Mouse (Mus musculus) CH12.LX (cell line): Measurements from ENCODE around the gene Adam10. TPM values are rescaled to one million over a fixed set of nuclear protein-coding genes. Genes with fewer than 3 reads are reported as not detected.

ENCODE experiments used
- DNase-seq: peaks from one replicate; pipeline ENCODE4 v3.0.0-alpha.2; 2013; ENCODE audit errors: extremely low read depth
- H3K27ac ChIP-seq: 2 replicates; pipeline ENCODE4 v1.5.1; 2012; ENCODE audit warnings: low read depth, mild to moderate bottlenecking, control low read depth, moderate library complexity; ENCODE audit not compliant: insufficient read depth
- H3K27me3 ChIP-seq: replicated peaks from 2 replicates; pipeline ENCODE3; 2012; ENCODE audit warnings: inconsistent platforms
- H3K36me3 ChIP-seq, 2 experiments: replicated peaks in 1 of 2; 2 replicates each; pipeline versions ENCODE3 to v1.6.1; 2012; ENCODE audit warnings: inconsistent platforms in 1 of 2, low read length in 1 of 2, mild to moderate bottlenecking in 1 of 2, mixed read lengths in 1 of 2, moderate library complexity in 1 of 2; ENCODE audit not compliant: control insufficient read depth in 1 of 2, insufficient read depth in 1 of 2
- H3K4me1 ChIP-seq, 2 experiments: 2 replicates each; pipeline ENCODE4 v1.6.1; 2012; ENCODE audit warnings: inconsistent platforms in 1 of 2, moderate library complexity in 1 of 2; ENCODE audit not compliant: insufficient read depth in 2 of 2, control insufficient read depth in 1 of 2
- H3K4me2 ChIP-seq: 2 replicates; pipeline ENCODE4 v1.6.1; 2012; ENCODE audit warnings: low read depth, mild to moderate bottlenecking, control low read depth; ENCODE audit not compliant: poor library complexity, insufficient read depth, severe bottlenecking
- H3K4me3 ChIP-seq, 3 experiments: fragments of 150-350 bp in 1 of 3; sonication (generic) in 1 of 3; replicated peaks in 1 of 3; 2 replicates each; pipeline versions ENCODE3 to v1.5.1; 2011 to 2012; ENCODE audit warnings: low read depth in 2 of 3, low read length in 2 of 3, mild to moderate bottlenecking in 2 of 3, moderate library complexity in 2 of 3, control low read depth in 1 of 3, improper control_type of control experiment in 1 of 3, inconsistent platforms in 1 of 3, mixed read lengths in 1 of 3; ENCODE audit not compliant: poor library complexity in 1 of 3
- H3K79me2 ChIP-seq: replicated peaks from 2 replicates; pipeline ENCODE4 v1.6.1; 2012; ENCODE audit warnings: mild to moderate bottlenecking, moderate library complexity; ENCODE audit not compliant: control insufficient read depth, poor library complexity, insufficient read depth, severe bottlenecking; ENCODE audit errors: extremely low read depth
- H3K9ac ChIP-seq: 2 replicates; pipeline ENCODE4 v1.6.1; 2012; ENCODE audit warnings: low read depth, mild to moderate bottlenecking, control low read depth, moderate library complexity; ENCODE audit not compliant: insufficient read depth
- H3K9me3 ChIP-seq: replicated peaks from 2 replicates; pipeline ENCODE3; 2012; ENCODE audit warnings: low read length, inconsistent platforms, mixed read lengths
- BHLHE40 ChIP-seq: IDR thresholded peaks from 2 replicates; pipeline ENCODE4 v1.6.1; 2011; ENCODE audit warnings: mild to moderate bottlenecking, low read depth, low read length, improper control_type of control experiment
- CHD2 ChIP-seq: IDR thresholded peaks from 2 replicates; pipeline ENCODE4 v1.6.1; 2011; ENCODE audit warnings: low read length, improper control_type of control experiment
- CTCF ChIP-seq, 2 experiments: IDR thresholded peaks in 1 of 2; conservative IDR thresholded peaks in 1 of 2; 2 replicates each; pipeline ENCODE4 v1.5.1; 2011 to 2012; ENCODE audit warnings: low read depth in 2 of 2, low read length in 2 of 2, improper control_type of control experiment in 1 of 2, inconsistent platforms in 1 of 2, mild to moderate bottlenecking in 1 of 2, moderate library complexity in 1 of 2
- E2F4 ChIP-seq: IDR thresholded peaks from 2 replicates; pipeline ENCODE4 v1.6.1; 2011; ENCODE audit warnings: low read depth, low read length, improper control_type of control experiment; ENCODE audit not compliant: insufficient replicate concordance
- ELF1 ChIP-seq: IDR thresholded peaks from 2 replicates; pipeline ENCODE4 v1.6.1; 2014; ENCODE audit warnings: low read depth, mild to moderate bottlenecking, inconsistent platforms, low read length, improper control_type of control experiment
- EP300 ChIP-seq: IDR thresholded peaks from 2 replicates; pipeline ENCODE4 v1.6.1; 2011; ENCODE audit warnings: low read length, improper control_type of control experiment
- HCFC1 ChIP-seq: IDR thresholded peaks from 2 replicates; pipeline ENCODE4 v1.6.1; 2012; ENCODE audit warnings: low read depth, mild to moderate bottlenecking, inconsistent platforms, low read length, improper control_type of control experiment
- IRF4 ChIP-seq: IDR thresholded peaks from 2 replicates; pipeline ENCODE4 v1.6.1; 2014; ENCODE audit warnings: low read depth, mild to moderate bottlenecking, inconsistent platforms, low read length, improper control_type of control experiment
- JUN ChIP-seq: IDR thresholded peaks from 2 replicates; pipeline ENCODE4 v1.6.1; 2011; ENCODE audit warnings: low read depth, mild to moderate bottlenecking, low read length, improper control_type of control experiment, moderate library complexity; ENCODE audit not compliant: insufficient read depth
- JUND ChIP-seq: conservative IDR thresholded peaks from 2 replicates; pipeline ENCODE4 v1.6.1; 2011; ENCODE audit warnings: low read depth, low read length, improper control_type of control experiment
- KAT2A ChIP-seq: IDR thresholded peaks from 2 replicates; pipeline ENCODE4 v1.6.1; 2012; ENCODE audit warnings: low read length, improper control_type of control experiment, inconsistent platforms; ENCODE audit not compliant: insufficient replicate concordance
- MAFK ChIP-seq: IDR thresholded peaks from 2 replicates; pipeline ENCODE4 v1.6.1; 2011; ENCODE audit warnings: low read length, improper control_type of control experiment; ENCODE audit not compliant: insufficient replicate concordance
- MAZ ChIP-seq: IDR thresholded peaks from 2 replicates; pipeline ENCODE4 v1.6.1; 2012; ENCODE audit warnings: low read depth, mild to moderate bottlenecking, inconsistent platforms, low read length, improper control_type of control experiment, moderate library complexity
- MYC ChIP-seq: IDR thresholded peaks from 2 replicates; pipeline ENCODE4 v1.6.1; 2011; ENCODE audit warnings: low read depth, mild to moderate bottlenecking, improper control_type of control experiment, low read length
- NRF1 ChIP-seq: IDR thresholded peaks from 2 replicates; pipeline ENCODE4 v1.6.1; 2014; ENCODE audit warnings: low read depth, mild to moderate bottlenecking, inconsistent platforms, low read length, improper control_type of control experiment, moderate library complexity
- POLR2A ChIP-seq: IDR thresholded peaks from 2 replicates; pipeline ENCODE4 v1.6.1; 2011; ENCODE audit warnings: low read depth, mild to moderate bottlenecking, improper control_type of control experiment, low read length
- POLR2AphosphoS2 ChIP-seq: IDR thresholded peaks from 2 replicates; pipeline ENCODE4 v1.6.1; 2011; ENCODE audit warnings: low read depth, low read length, improper control_type of control experiment
- RAD21 ChIP-seq: IDR thresholded peaks from 2 replicates; pipeline ENCODE4 v1.6.1; 2011; ENCODE audit warnings: low read depth, mild to moderate bottlenecking, low read length, improper control_type of control experiment, moderate library complexity
- RCOR1 ChIP-seq: conservative IDR thresholded peaks from 2 replicates; pipeline ENCODE4 v1.6.1; 2012; ENCODE audit warnings: low read depth, mild to moderate bottlenecking, inconsistent platforms, low read length, improper control_type of control experiment
- SIN3A ChIP-seq: IDR thresholded peaks from 2 replicates; pipeline ENCODE4 v1.6.1; 2012; ENCODE audit warnings: low read length, improper control_type of control experiment, inconsistent platforms
- SMC3 ChIP-seq: IDR thresholded peaks from 2 replicates; pipeline ENCODE4 v1.6.1; 2011; ENCODE audit warnings: low read depth, low read length, improper control_type of control experiment
- TBP ChIP-seq: conservative IDR thresholded peaks from 2 replicates; pipeline ENCODE4 v1.6.1; 2011; ENCODE audit warnings: low read depth, low read length, improper control_type of control experiment
- TCF12 ChIP-seq: IDR thresholded peaks from 2 replicates; pipeline ENCODE4 v1.6.1; 2014; ENCODE audit warnings: low read depth, mild to moderate bottlenecking, inconsistent platforms, low read length, improper control_type of control experiment
- UBTF ChIP-seq: IDR thresholded peaks from 2 replicates; pipeline ENCODE4 v1.6.1; 2012; ENCODE audit warnings: low read depth, mild to moderate bottlenecking, inconsistent platforms, low read length, improper control_type of control experiment, moderate library complexity
- USF1 ChIP-seq: IDR thresholded peaks from 2 replicates; pipeline ENCODE4 v1.6.1; 2014; ENCODE audit warnings: low read depth, mild to moderate bottlenecking, inconsistent platforms, low read length, improper control_type of control experiment
- ZC3H11A ChIP-seq: IDR thresholded peaks from 2 replicates; pipeline ENCODE4 v1.6.1; 2012; ENCODE audit warnings: low read depth, mild to moderate bottlenecking, inconsistent platforms, low read length, improper control_type of control experiment
- ZKSCAN1 ChIP-seq: IDR thresholded peaks from 2 replicates; pipeline ENCODE4 v1.6.1; 2012; ENCODE audit warnings: low read depth, inconsistent platforms, low read length, improper control_type of control experiment, borderline replicate concordance
- ZMIZ1 ChIP-seq: IDR thresholded peaks from 2 replicates; pipeline ENCODE4 v1.6.1; 2012; ENCODE audit warnings: low read depth, mild to moderate bottlenecking, inconsistent platforms, low read length, improper control_type of control experiment
- ZNF384 ChIP-seq: IDR thresholded peaks from 2 replicates; pipeline ENCODE4 v1.6.1; 2012; ENCODE audit warnings: low read depth, low read length, improper control_type of control experiment, inconsistent platforms
- dilution Hi-C: fragments of 300-500 bp; cut with MboI; formaldehyde crosslinking; loops from 2 replicates; pipeline ENCODE4 v1.14.3; 2020; ENCODE audit warnings: low sequenced_read_pairs; ENCODE audit not compliant: extremely low pct_unique_long_range_greater_than_20kb, extremely low pct_ligation_motif_present
- in situ Hi-C: fragments of 300-500 bp; cut with MboI; formaldehyde crosslinking; loops from 3 replicates; pipeline ENCODE4 v1.14.3; 2019; ENCODE audit warnings: low sequenced_read_pairs, low pct_ligation_motif_present, low pct_unique_long_range_greater_than_20kb, mixed read lengths
- polyA plus RNA-seq: library from polyadenylated mRNA; unstranded; fragments of >175 nt; gene quantifications from 2 replicates; pipeline ENCODE4 v1.2.1, GENCODE M21; 2012; ENCODE audit warnings: low read depth; ENCODE audit not compliant: insufficient read length
- total RNA-seq, 2 experiments: library from RNA; depleted of rRNA; stranded (reverse); fragments of 300-350 nt in 1 of 2; fragments of >200 nt in 1 of 2; gene quantifications; 2 replicates each; pipeline ENCODE4 v1.2.3; 2012 to 2014

Gene Adam10
- total and polyA plus RNA-seq, 3 experiments = 9.3 to 28.9 (median 17.8) TPM

DNA sequence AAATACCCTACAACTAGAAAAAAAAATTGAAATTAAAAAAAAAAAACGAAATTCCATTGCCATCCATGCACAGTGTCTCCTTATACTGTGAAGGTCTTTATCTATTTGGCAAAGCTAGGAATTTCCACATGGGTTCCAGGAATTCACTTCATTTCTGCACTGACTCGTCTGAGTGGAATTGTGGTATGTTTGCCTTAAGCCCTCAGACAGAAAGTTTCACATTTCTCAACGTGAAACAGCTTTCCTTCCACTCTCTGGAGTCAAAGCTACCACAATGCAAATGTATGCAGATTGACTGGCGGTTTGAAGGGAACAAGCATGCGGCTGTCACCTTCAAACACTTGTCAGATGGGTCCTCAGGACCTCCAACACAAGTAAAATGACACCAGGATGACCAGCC is 47.1 kb upstream of the Adam10 start (continued):
- TF ChIP-seq ZNF384 (peak; percentile 64), ELF1 (no peak), ZC3H11A (no peak), HCFC1 (no peak), BHLHE40 (peak; percentile 73), MAFK (0 out of 2 replicates have a peak, but pooled peaks have one; percentile 11), EP300 (peak; percentile 82), KAT2A (no peak), CHD2 (no peak)

DNA sequence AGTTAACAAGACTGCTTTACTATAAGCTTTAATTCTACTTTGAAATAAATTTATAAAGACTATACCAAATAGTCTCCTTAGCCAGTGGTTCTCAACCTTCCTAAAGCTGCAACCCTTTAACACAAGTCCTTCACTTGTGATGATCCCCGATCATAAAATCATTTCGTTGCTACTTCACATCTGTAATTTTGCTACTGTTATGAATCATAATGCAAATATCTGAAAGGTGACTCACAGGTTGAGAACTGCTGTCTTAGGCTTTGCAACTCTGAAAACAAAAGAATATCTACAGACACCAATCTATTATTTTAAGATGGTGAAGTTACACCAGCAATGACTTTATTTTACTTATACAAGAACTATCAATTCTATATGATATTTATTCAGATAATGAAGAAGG is 42.0 kb upstream of the Adam10 start:
- H3K4me2 ChIP-seq = no peak overlapping the region
- peaks cover 5 to 23% of the 10 kb centered on the region in 2 experiments for H3K36me3 ChIP-seq
- H3K79me2 ChIP-seq = no peaks in the 10 kb centered on the region
- no peak overlapping the region for H3K4me3 ChIP-seq
- H3K4me1 ChIP-seq = peaks cover 0 to 14% of the 10 kb centered on the region in 2 experiments; a peak in 2 of 4 replicates
- dilution Hi-C loops = no loop called here
- DNase-seq = peak; percentile 37
- H3K27me3 ChIP-seq = no peaks in the 10 kb centered on the region
- H3K9ac ChIP-seq = no peak overlapping the region
- H3K27ac ChIP-seq = no peak overlapping the region
- H3K9me3 ChIP-seq = no peaks in the 10 kb centered on the region
- TF ChIP-seq RCOR1 (no peak), HCFC1 (no peak), USF1 (no peak), SIN3A (no peak), MYC (no peak), MAFK (no peak), JUN (peak; percentile 54), POLR2A (no peak), EP300 (peak; percentile 58), JUND (peak; percentile 86), UBTF (no peak), ZC3H11A (no peak), MAZ (no peak), NRF1 (no peak), IRF4 (peak; percentile 33; the same call in 1 of the 2 replicates)
- TF ChIP-seq, all 38 proteins: peak for 4
- in situ Hi-C loops = no loop called here

- no peak for DNase-seq
- Histone ChIP-seq H3K4me2 (no peak overlapping the region), H3K4me1 (peaks cover 14 to 56% of the 10 kb centered on the region in 2 experiments), H3K27ac (no peak overlapping the region), H3K9ac (no peak overlapping the region), H3K9me3 (no peaks in the 10 kb centered on the region), H3K27me3 (no peaks in the 10 kb centered on the region), H3K79me2 (peaks cover 10% of the 10 kb centered on the region), H3K36me3 (peaks cover 0 to 10% of the 10 kb centered on the region in 2 experiments), H3K4me3 (no peak overlapping the region)
- in situ Hi-C loops (no loop called here), dilution Hi-C loops (no loop called here)
- TF ChIP-seq POLR2AphosphoS2 (no peak), E2F4 (no peak), SIN3A (no peak), ZMIZ1 (no peak), ZNF384 (no peak), POLR2A (no peak), USF1 (no peak), ELF1 (no peak), ZKSCAN1 (no peak), MYC (no peak), NRF1 (no peak), JUN (peak; percentile 38; the same call in 1 of the 2 replicates), CHD2 (no peak), TBP (no peak), MAZ (no peak), MAFK (no peak), BHLHE40 (no peak), TCF12 (no peak), SMC3 (no peak), EP300 (peak; percentile 75), UBTF (no peak), RAD21 (no peak), CTCF (conservative IDR thresholded peaks at IDR 0.05 in 1 of 2, IDR thresholded peaks at IDR 0.05 in 1 of 2; ENCODE audit: low read depth in 2 of 2, low read length in 2 of 2) (no peak)
Observed at GRCm38 (mm10) chr9:70650260-70650659, 28.5 kb upstream of the Adam10 start.
